Comparison of ENCODE assay signal across 8 mouse cellular contexts in genomic region chr16:13371740-13372287, GRCm38 (mm10).
A peak's percentile ranks its signal among the peaks of the same experiment; 100 is the strongest.
DNase-seq lines count a peak whose midpoint lies in the region; ATAC-seq and TF ChIP-seq lines count a peak whose summit lies in the region.

No protein-coding gene starts in this region.

- H3K9me3 ChIP-seq in ES-Bruce4 (replicated peaks; ENCODE audit: control insufficient read depth, insufficient read depth, low read length, poor library complexity, severe bottlenecking), result no peaks in the 10 kb centered on the region
- H3K9me3 ChIP-seq in forebrain, embryonic 13.5 days (replicated peaks), result no peaks in the 10 kb centered on the region
- H3K9me3 ChIP-seq in heart, embryonic 15.5 days (replicated peaks), result no peaks in the 10 kb centered on the region
- no peaks in the 10 kb centered on the region for H3K9me3 ChIP-seq in liver, embryonic 12.5 days (replicated peaks)
- H3K9me3 ChIP-seq in neural tube, embryonic 11.5 days (ENCODE audit: control insufficient read depth, low read length), result no peaks in the 10 kb centered on the region

- H3K4me2 ChIP-seq in forebrain, embryonic 13.5 days, result peak overlapping the region; percentile 14; the same call in 1 of the 2 replicates
- peak overlapping the region; percentile 39 for H3K4me2 ChIP-seq in heart, embryonic 15.5 days
- peak overlapping the region; percentile 29 for H3K4me2 ChIP-seq in liver, embryonic 12.5 days
- H3K4me2 ChIP-seq in neural tube, embryonic 11.5 days (ENCODE audit: low read depth), result no peak overlapping the region

- H3K27me3 ChIP-seq in ES-Bruce4 (ENCODE audit: control insufficient read depth, insufficient read depth, low read length, poor library complexity, severe bottlenecking), result no peaks in the 10 kb centered on the region
- H3K27me3 ChIP-seq in forebrain, embryonic 13.5 days, result no peaks in the 10 kb centered on the region
- no peaks in the 10 kb centered on the region for H3K27me3 ChIP-seq in heart, embryonic 15.5 days
- H3K27me3 ChIP-seq in liver, embryonic 12.5 days (replicated peaks), result no peaks in the 10 kb centered on the region
- no peaks in the 10 kb centered on the region for H3K27me3 ChIP-seq in neural tube, embryonic 11.5 days (ENCODE audit: control insufficient read depth, insufficient read depth, low read length)

- DNase-seq in cerebellum, adult 11 months, result peak; percentile 83
- peak; percentile 95 for DNase-seq in kidney, postnatal 25 days
- DNase-seq in neural tube, embryonic 11.5 days (ENCODE audit: low spot score), result peak; percentile 62
- DNase-seq in urinary bladder, adult 18-20 months (ENCODE audit: low spot score in 2 of 2), result peak; percentile 67 to 80

- TF ChIP-seq POLR2A in ES-Bruce4 (IDR thresholded peaks at IDR 0.05; ENCODE audit: insufficient read depth, low read length), result no peak

- WGBS in forebrain, embryonic 13.5 days, result 28% methylated on average over 11 of the region's 11 CpGs
- 9% methylated on average over 11 of the region's 11 CpGs for WGBS in heart, embryonic 15.5 days
- WGBS in liver, embryonic 12.5 days (ENCODE audit: insufficient replicate concordance), result 13% methylated on average over 11 of the region's 11 CpGs
- WGBS in neural tube, embryonic 11.5 days, result 19% methylated on average over 11 of the region's 11 CpGs

- no peak for TF ChIP-seq CTCF in ES-Bruce4 (IDR thresholded peaks at IDR 0.05; ENCODE audit: low read depth, low read length)

- H3K27ac ChIP-seq in ES-Bruce4 (ENCODE audit: insufficient read depth, low read length), result peak overlapping the region; percentile 85
- H3K27ac ChIP-seq in forebrain, embryonic 13.5 days, result no peak overlapping the region
- H3K27ac ChIP-seq in heart, embryonic 15.5 days, result peak overlapping the region; percentile 71
- no peak overlapping the region for H3K27ac ChIP-seq in liver, embryonic 12.5 days
- H3K27ac ChIP-seq in neural tube, embryonic 11.5 days (ENCODE audit: low read depth, low read length), result no peak overlapping the region

- no peaks in the 10 kb centered on the region for H3K36me3 ChIP-seq in ES-Bruce4 (ENCODE audit: control insufficient read depth, insufficient read depth, low read length, poor library complexity, severe bottlenecking)
- no peaks in the 10 kb centered on the region for H3K36me3 ChIP-seq in forebrain, embryonic 13.5 days (ENCODE audit: poor library complexity, severe bottlenecking)
- H3K36me3 ChIP-seq in heart, embryonic 15.5 days, result peaks cover 4% of the 10 kb centered on the region; the same call in 1 of the 2 replicates
- H3K36me3 ChIP-seq in liver, embryonic 12.5 days, result no peaks in the 10 kb centered on the region
- no peaks in the 10 kb centered on the region for H3K36me3 ChIP-seq in neural tube, embryonic 11.5 days (ENCODE audit: control insufficient read depth, insufficient read depth, low read length)

- no peak overlapping the region for H3K9ac ChIP-seq in ES-Bruce4 (ENCODE audit: low read depth, poor library complexity, severe bottlenecking)
- no peak overlapping the region for H3K9ac ChIP-seq in forebrain, embryonic 13.5 days
- no peak overlapping the region for H3K9ac ChIP-seq in heart, embryonic 15.5 days
- no peak overlapping the region for H3K9ac ChIP-seq in liver, embryonic 12.5 days
- H3K9ac ChIP-seq in neural tube, embryonic 11.5 days (ENCODE audit: low read length), result no peak overlapping the region; the same call in 1 of the 2 replicates

- TF ChIP-seq EP300 in ES-Bruce4 (IDR thresholded peaks at IDR 0.05; ENCODE audit: insufficient read depth, low read depth, low read length), result peak; percentile 92

- peak; percentile 83 for ATAC-seq in forebrain, embryonic 13.5 days
- peak; percentile 86 for ATAC-seq in heart, embryonic 15.5 days (replicated peaks; ENCODE audit: insufficient number of reproducible peaks, insufficient read depth, low FRiP score, low read depth)
- ATAC-seq in liver, embryonic 12.5 days, result peak; percentile 67
- 0 out of 2 replicates have a peak, but pooled peaks have one; percentile 35 for ATAC-seq in neural tube, embryonic 11.5 days (ENCODE audit: insufficient read depth, low FRiP score, low TSS enrichment)

- 0 out of 2 replicates have a peak overlapping the region, but pooled peaks have one; percentile 3 for H3K4me3 ChIP-seq in ES-Bruce4 (ENCODE audit: low read depth, low read length)
- no peak overlapping the region for H3K4me3 ChIP-seq in forebrain, embryonic 13.5 days
- no peak overlapping the region for H3K4me3 ChIP-seq in heart, embryonic 15.5 days
- H3K4me3 ChIP-seq in liver, embryonic 12.5 days, result no peak overlapping the region
- H3K4me3 ChIP-seq in neural tube, embryonic 11.5 days (ENCODE audit: low read depth, low read length), result no peak overlapping the region

- peaks cover 2% of the 10 kb centered on the region for H3K4me1 ChIP-seq in ES-Bruce4 (ENCODE audit: control insufficient read depth, insufficient read depth, low read length)
- peaks cover 13% of the 10 kb centered on the region for H3K4me1 ChIP-seq in forebrain, embryonic 13.5 days
- H3K4me1 ChIP-seq in heart, embryonic 15.5 days (replicated peaks), result peaks cover 22% of the 10 kb centered on the region
- H3K4me1 ChIP-seq in liver, embryonic 12.5 days, result peaks cover 14% of the 10 kb centered on the region
- H3K4me1 ChIP-seq in neural tube, embryonic 11.5 days (ENCODE audit: control insufficient read depth, insufficient read depth, low read length), result peaks cover 2% of the 10 kb centered on the region; the same call in 1 of the 2 replicates

Comparison
In these comparisons a context has a peak if more than half of its experiments do, and no peak if none do; other contexts are left out.
1. H3K27ac ChIP-seq: peak in ES-Bruce4 (single experiment) and heart, embryonic 15.5 days (single experiment); none in forebrain, embryonic 13.5 days (single experiment), liver, embryonic 12.5 days (single experiment) and neural tube, embryonic 11.5 days (single experiment).
2. ATAC-seq: peak in every context shown above with its lines; median percentile 86 in heart, embryonic 15.5 days; 83 in forebrain, embryonic 13.5 days; 67 in liver, embryonic 12.5 days; 35 in neural tube, embryonic 11.5 days.
3. Peak in every context shown above with its lines, with median percentiles within 50 percentile points of each other: DNase-seq.